Mouse (Mus musculus) small intestine, adult 10 weeks (tissue): Measurements from ENCODE around the gene Prr36. TPM values are rescaled to one million over a fixed set of nuclear protein-coding genes. Genes with fewer than 3 reads are reported as not detected.

Experiments used
- polyA plus RNA-seq: library from polyadenylated mRNA; stranded (reverse); fragments of 350-450 nt; fragmentation: Illumina TruSeq; extraction: RNeasy Lipid Tissue Mini Kit (QIAGEN cat#74804); gene quantifications from one replicate; pipeline ENCODE4 v1.2.3, GENCODE M21; 2014; ENCODE audit warnings: low replicate concordance

The Prr36 gene
- not detected for polyA plus RNA-seq

DNA sequence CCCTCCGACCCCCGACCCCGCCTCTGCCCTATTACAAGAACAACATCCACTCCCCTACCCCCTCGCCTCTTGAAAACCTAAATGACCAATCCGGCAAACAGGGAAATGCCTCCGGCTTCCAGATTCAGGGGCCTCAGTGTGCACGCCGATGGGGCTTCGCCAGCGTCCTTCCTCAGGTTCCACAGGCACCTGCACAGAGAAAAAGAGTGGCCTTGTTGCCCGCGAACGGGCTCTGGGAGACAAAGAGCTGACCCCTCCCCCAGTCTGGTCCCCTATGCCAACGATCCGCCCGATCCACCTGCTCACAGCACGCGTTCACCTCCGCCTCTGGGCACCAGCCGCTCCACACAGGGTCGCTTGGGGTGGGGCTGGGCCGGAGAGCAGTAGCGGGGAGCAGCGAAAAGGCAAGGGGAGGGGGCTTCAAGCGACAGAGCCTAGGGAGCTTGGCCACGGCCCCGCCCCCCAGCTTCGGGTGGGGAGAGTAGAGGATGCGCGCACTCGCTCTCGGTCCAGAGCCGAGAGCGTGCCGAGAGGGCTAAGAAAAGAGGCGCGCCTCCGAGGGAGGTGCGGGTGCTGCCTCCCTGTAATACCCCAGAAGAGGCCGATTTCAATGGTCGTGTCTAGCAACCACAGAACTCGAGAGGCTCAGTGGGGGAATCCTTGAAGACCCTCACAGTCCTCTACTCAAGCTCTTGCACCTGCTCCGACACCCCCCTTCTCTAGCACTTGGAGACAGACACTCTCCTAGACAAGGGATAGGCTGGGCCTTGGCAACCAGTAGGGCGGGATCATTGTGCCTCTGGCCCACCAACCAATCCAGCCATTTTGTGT is at the start of gene Prr36:
Gene Prr36, minus strand, starts transcription at position 669 of the 831 bp plus-strand sequence.

DNA sequence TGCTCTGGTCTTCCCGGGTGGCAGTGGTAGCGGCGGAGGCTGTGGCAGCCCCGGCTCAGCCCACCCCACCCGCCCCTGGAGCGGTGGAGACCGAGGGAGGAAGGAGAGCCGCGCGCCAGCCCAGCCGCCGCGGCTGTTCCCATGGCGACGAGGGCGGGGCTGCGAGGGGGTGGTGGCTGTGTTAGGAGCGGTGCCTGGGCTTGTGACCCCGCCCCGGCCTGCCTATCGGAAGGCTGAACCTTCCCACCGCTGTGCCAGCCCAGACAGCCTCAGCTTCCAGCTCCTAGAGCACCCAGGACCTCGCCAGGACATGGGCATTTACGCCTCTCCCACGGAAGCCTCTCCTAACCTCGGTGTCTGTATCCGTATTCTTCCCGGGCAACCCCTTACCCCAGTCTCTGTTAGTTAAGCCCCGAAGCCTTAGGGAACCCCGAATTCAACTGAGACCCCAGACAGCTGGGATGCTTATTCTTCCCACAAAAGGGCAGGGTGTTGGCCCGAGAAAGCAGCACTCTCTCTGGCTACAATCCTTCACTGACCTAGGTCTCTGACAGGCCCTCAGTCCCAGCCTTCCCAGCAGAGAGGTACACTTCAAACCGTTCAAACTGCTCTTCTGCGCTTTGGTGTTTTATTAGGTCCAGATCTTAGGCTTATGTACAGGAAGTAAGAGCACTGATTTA is 42.0 kb upstream of the Prr36 start, which contains the start of gene Ctxn1:
Gene Ctxn1, minus strand, starts transcription at position 150 of the 680 bp plus-strand sequence.

DNA sequence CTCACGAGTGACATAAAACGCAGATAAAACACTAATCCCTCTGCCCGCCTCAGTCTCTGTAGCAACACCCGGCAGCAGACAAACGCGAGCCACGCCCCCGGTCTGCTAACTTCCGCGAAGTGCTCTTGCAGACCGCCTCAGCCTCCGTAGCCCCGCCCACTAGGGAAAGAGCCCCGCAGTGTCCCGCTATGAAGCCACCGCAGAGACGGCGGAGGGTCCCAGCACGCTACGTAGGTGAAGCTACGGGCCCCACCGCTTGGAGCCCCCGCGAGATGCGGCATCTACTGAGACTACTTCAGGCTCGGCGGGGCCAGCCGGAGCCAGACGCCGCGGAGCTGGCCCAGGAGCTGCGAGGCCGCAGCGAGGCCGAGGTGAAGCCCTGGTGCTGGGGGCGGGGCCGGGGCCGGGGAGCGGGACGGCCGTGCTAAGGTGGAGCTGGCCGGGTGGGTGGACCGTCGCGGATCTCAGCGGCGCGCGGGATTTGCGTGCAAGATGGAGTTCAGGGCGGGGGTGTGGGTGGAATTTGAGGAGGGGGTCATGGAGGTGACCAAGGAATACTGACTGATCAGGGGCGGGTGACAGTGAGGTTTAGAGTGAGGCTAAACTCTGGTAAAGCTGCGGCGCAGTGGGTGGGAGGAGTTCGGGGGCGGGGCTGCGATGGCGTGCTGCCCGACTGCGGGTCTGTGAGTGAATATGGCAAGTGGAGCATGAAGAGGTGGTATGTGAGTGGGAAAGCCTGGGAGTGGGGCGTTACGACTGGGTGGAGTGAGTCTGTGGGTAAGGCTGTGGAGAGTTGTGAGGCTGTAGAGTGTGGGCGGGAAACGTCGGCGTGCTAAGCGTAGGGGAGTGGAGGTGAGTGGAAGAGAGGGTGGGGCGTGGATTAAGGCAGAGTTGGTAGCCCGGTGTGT is 35.9 kb upstream of the Prr36 start, which contains the start of gene Snapc2:
Gene Snapc2, plus strand, starts transcription at position 147 of the 908 bp plus-strand sequence.

DNA sequence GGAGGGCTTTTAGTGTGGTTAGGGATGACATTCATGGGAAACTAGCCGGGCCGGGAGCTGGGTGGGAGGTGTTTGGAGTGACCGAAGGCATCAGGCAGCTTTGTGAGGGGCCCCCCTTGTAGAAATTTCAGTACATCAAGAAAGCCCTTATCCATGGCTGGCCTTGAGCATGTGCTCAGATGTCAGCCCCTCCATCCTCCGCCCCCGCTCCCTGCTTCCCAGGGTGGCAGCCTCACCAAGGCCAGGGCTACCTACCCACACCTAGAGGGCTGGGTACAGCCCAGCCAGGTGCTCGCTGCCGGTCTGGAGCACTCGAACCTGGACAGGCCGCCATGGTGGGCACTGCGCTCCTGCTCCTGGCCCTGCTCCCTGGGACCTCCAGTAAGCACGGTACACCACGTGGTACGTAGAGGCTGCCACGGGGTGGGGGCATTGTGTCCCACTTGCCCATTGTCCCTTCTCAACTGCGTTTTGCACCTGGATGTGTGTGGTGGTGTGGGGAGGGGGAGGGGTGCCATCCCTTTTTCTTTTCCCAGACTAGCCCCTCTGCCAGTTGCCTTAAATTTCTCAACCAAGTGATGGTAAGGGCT is 30.8 kb upstream of the Prr36 start, which contains the start of gene Tgfbr3l:
Gene Tgfbr3l, plus strand, starts transcription at position 264 of the 590 bp plus-strand sequence.

DNA sequence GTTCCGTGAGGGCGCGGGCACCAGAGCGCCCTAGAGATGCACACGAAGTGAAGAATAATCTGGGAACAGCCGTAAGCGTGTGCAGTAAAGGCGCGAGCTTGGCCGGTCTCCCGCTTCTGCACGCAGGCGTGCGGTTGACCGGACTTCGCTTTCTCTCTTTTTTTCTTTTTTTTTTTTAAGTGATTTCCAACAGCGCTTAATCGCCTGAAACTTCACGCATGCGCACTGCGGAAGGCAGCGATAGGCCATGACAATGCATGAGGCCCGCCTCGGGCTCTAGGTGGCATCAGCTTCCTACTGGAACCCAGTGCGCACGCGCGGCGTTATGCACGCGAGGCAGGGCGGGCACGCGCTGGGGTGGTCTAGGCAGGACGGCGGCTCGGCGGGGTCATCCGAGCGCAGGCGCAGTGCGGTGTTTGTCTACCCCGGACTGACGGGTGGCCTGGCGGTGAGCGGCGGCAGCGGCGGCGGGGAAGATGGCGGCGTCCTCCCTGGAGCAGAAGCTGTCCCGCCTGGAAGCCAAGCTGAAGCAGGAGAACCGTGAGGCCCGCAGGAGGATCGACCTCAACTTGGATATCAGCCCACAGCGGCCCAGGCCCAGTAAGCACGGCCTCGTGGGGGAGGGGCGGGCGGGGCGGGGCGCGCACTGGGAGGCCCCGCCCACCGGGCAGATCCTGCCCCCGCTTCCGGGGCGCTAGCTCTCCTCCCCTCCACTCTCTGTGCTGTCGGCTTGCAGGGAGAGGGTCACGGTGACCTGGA is 21.4 kb upstream of the Prr36 start, which contains the start of the genes Map2k7 and Gm49320:
Gene Map2k7, plus strand, starts transcription at position 307 of the 759 bp plus-strand sequence.
Gene Gm49320, plus strand, starts transcription at position 432 of the 759 bp plus-strand sequence.

DNA sequence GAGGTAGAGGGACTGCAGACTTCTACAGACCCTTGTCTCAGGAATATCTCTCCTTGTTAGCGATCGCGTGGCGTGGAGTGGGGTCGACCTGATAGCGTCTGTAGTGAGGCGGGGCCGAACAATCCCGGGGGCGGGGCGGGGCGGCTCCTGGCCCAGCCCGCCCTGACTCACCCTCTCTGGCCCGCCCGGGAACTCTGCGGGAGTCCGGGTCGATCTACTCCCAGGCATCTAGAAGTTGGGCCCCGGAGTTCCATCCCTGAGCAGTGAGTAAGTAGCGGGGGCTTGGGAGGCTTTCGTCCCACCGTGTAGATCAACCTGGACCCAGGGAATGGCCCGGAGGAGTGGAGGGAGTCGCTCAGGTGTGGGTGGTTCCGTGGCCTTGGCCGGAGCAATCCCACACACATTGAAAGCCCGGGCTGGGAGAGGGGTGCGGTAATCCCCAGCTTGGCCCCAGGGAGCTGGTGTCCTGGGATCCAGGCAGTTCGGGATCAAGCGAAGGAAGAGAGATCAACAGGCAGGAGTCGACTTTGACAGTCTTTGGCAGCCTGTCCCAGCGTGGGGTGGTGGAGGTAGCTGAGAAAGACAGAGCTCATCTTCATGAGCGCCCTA is 9.6 kb upstream of the Prr36 start, which contains the start of gene Lrrc8e:
Gene Lrrc8e, plus strand, starts transcription at position 89 of the 609 bp plus-strand sequence.

DNA sequence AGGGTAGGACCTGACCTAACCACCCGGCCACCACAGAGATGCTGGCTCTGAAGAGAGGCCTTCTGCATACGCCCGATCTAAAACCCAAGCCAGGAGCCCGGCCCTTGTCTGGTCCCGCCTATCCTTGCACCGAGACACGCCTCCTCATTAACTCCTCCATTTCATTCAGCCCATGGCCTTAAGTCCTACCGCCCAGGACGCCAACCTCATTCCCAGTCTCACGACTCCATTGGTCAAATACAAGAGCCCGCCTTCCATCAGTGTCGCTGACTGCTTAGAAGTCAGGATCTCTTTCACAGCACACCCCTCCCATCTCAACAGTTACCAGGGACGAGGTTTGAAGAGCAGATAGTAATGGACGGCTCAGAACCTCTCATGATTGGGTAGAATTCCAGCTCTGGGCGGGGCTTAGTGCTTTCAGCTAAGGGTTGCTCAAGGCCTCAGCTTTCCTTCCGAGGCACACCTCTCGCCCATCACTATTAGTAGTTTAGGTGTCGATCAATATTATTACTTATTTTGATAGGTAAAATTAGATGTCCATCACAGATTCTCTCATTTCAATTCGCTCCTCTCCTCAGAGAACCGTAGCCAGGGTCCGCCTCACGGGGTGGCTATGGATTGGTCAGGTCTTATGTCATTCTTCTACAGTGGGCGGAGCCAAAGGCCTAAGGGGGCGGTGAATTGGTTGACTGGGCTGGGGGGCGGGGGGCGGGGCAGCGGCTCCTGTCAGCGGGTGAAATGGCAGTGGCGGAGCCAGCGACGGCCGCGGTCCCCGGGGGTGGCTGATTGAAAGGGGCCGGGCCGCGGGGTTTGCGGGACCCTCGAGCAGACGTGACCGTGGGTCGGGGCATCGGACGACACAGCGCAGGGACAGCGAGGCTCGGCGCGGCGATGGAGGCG is 51.2 kb downstream of the Prr36 start, which contains the start of gene Evi5l:
Gene Evi5l, plus strand, starts transcription at position 716 of the 900 bp plus-strand sequence.

Other genes starting within 250 kb of the Prr36 start
- gene Cd209f, start 111.6 kb downstream of the Prr36 start, polyA plus RNA-seq, result not detected
- gene Cd209g, start 83.4 kb downstream of the Prr36 start, polyA plus RNA-seq, result not detected
- 0.30 TPM for gene Evi5l, start 50.9 kb downstream of the Prr36 start, polyA plus RNA-seq
- not detected for gene Lrrc8e, start 9.4 kb upstream of the Prr36 start, polyA plus RNA-seq
- gene Map2k7, start 21.3 kb upstream of the Prr36 start, polyA plus RNA-seq, result 2.9 TPM
- gene Gm49320, start 21.4 kb upstream of the Prr36 start, polyA plus RNA-seq, result not detected
- gene Tgfbr3l, start 30.8 kb upstream of the Prr36 start, polyA plus RNA-seq, result 3.4 TPM
- gene Snapc2, start 35.6 kb upstream of the Prr36 start, polyA plus RNA-seq, result 0.48 TPM
- 0.59 TPM for gene Ctxn1, start 41.8 kb upstream of the Prr36 start, polyA plus RNA-seq
- 135 TPM for gene Timm44, start 58.5 kb upstream of the Prr36 start, polyA plus RNA-seq
- gene Ccl25, start 107.8 kb upstream of the Prr36 start, polyA plus RNA-seq, result 1,490 TPM
- 46.3 TPM for gene Elavl1, start 108.0 kb upstream of the Prr36 start, polyA plus RNA-seq